8 mouse cellular contexts compared by ENCODE assay signal in genomic region chr3:37204556-37204955, GRCm38 (mm10). TPM values are rescaled to one million over a fixed set of nuclear protein-coding genes. Genes with fewer than 3 reads are reported as not detected.
DNase-seq lines count a peak whose midpoint lies in the region; ATAC-seq and TF ChIP-seq lines count a peak whose summit lies in the region.

No protein-coding gene starts in this region.

- no peak for TF ChIP-seq POLR2A in thymus, adult 2 months (IDR thresholded peaks at IDR 0.05; ENCODE audit: control insufficient read depth, extremely low read depth, insufficient read depth, low read length, poor library complexity)

- 15% methylated on average over 6 of the region's 6 CpGs for WGBS in thymus, adult 2 months
- WGBS in forebrain, embryonic 13.5 days: 22% methylated on average over 6 of the region's 6 CpGs
- WGBS in hindbrain, embryonic 15.5 days: 24% methylated on average over 6 of the region's 6 CpGs
- 28% methylated on average over 6 of the region's 6 CpGs for WGBS in liver, embryonic 11.5 days

- DNase-seq in thymus, adult 2 months: peak; percentile 14
- no peak for DNase-seq in thymus, postnatal 36 days
- peak; percentile 25 for DNase-seq in adrenal gland, postnatal 25 days
- no peak for DNase-seq in liver, embryonic 11.5 days (ENCODE audit: low spot score)
- DNase-seq in naive thymus-derived CD4-positive, alpha-beta T cell, adult 2 months (ENCODE audit: low read depth): peak; percentile 56
- DNase-seq in urinary bladder, postnatal 4 days (ENCODE audit: low spot score in 2 of 2): no peak

- H3K4me1 ChIP-seq in thymus, adult 2 months (replicated peaks; ENCODE audit: control insufficient read depth, insufficient read depth, low read length): peaks cover 18% of the 10 kb centered on the region
- H3K4me1 ChIP-seq in forebrain, embryonic 13.5 days: no peaks in the 10 kb centered on the region
- H3K4me1 ChIP-seq in hindbrain, embryonic 15.5 days (replicated peaks): peaks cover 20% of the 10 kb centered on the region
- H3K4me1 ChIP-seq in liver, embryonic 11.5 days (replicated peaks; ENCODE audit: control insufficient read depth, insufficient read depth, low read length): no peaks in the 10 kb centered on the region; the same call in 1 of the 2 replicates

- peak overlapping the region; percentile 73 for H3K4me2 ChIP-seq in forebrain, embryonic 13.5 days
- H3K4me2 ChIP-seq in hindbrain, embryonic 15.5 days: peak overlapping the region; percentile 96
- H3K4me2 ChIP-seq in liver, embryonic 11.5 days: peak overlapping the region; percentile 85

- peak overlapping the region; percentile 64 for H3K9ac ChIP-seq in forebrain, embryonic 13.5 days
- H3K9ac ChIP-seq in hindbrain, embryonic 15.5 days: peak overlapping the region; percentile 70; the same call in 1 of the 2 replicates
- peak overlapping the region; percentile 75 for H3K9ac ChIP-seq in liver, embryonic 11.5 days (ENCODE audit: low read depth, low read length)

- no peak overlapping the region for H3K27ac ChIP-seq in thymus, adult 2 months (ENCODE audit: control insufficient read depth, insufficient read depth, low read length)
- no peak overlapping the region for H3K27ac ChIP-seq in forebrain, embryonic 13.5 days
- no peak overlapping the region for H3K27ac ChIP-seq in hindbrain, embryonic 15.5 days (replicated peaks)
- no peak overlapping the region for H3K27ac ChIP-seq in liver, embryonic 11.5 days (ENCODE audit: low read depth, low read length)

- no peak for ATAC-seq in forebrain, embryonic 13.5 days
- ATAC-seq in hindbrain, embryonic 15.5 days (ENCODE audit: low FRiP score, low read depth): no peak
- ATAC-seq in liver, embryonic 11.5 days (replicated peaks; ENCODE audit: low FRiP score): peak; percentile 68; the same call in 1 of the 2 replicates

- H3K36me3 ChIP-seq in thymus, adult 2 months (ENCODE audit: control insufficient read depth, insufficient read depth, low read length): no peaks in the 10 kb centered on the region
- H3K36me3 ChIP-seq in forebrain, embryonic 13.5 days (ENCODE audit: poor library complexity, severe bottlenecking): no peaks in the 10 kb centered on the region
- H3K36me3 ChIP-seq in hindbrain, embryonic 15.5 days: no peaks in the 10 kb centered on the region
- no peaks in the 10 kb centered on the region for H3K36me3 ChIP-seq in liver, embryonic 11.5 days (ENCODE audit: control insufficient read depth, insufficient read depth, low read length)

- H3K4me3 ChIP-seq in thymus, adult 2 months (ENCODE audit: control insufficient read depth, insufficient read depth, low read length): no peak overlapping the region
- H3K4me3 ChIP-seq in forebrain, embryonic 13.5 days: peak overlapping the region; percentile 42
- peak overlapping the region; percentile 52 for H3K4me3 ChIP-seq in hindbrain, embryonic 15.5 days
- H3K4me3 ChIP-seq in liver, embryonic 11.5 days (ENCODE audit: low read depth, low read length): peak overlapping the region; percentile 65

- no peaks in the 10 kb centered on the region for H3K9me3 ChIP-seq in forebrain, embryonic 13.5 days (replicated peaks)
- H3K9me3 ChIP-seq in hindbrain, embryonic 15.5 days: no peaks in the 10 kb centered on the region
- no peaks in the 10 kb centered on the region for H3K9me3 ChIP-seq in liver, embryonic 11.5 days (ENCODE audit: control insufficient read depth, low read length)

- no peak for TF ChIP-seq CTCF in thymus, adult 2 months (IDR thresholded peaks at IDR 0.05; ENCODE audit: borderline replicate concordance, control insufficient read depth, extremely low read depth, insufficient read depth, low read length, poor library complexity)

- no peaks in the 10 kb centered on the region for H3K27me3 ChIP-seq in thymus, adult 2 months (ENCODE audit: control insufficient read depth, insufficient read depth, low read length)
- H3K27me3 ChIP-seq in forebrain, embryonic 13.5 days: no peaks in the 10 kb centered on the region
- H3K27me3 ChIP-seq in hindbrain, embryonic 15.5 days: no peaks in the 10 kb centered on the region
- H3K27me3 ChIP-seq in liver, embryonic 11.5 days (replicated peaks; ENCODE audit: control insufficient read depth, insufficient read depth, low read length): no peaks in the 10 kb centered on the region

RNA-seq across cellular contexts. Expression of gene Il21, which starts 27.9 kb away (rescaled TPM):
- 0.05 and 0.08 TPM in 2 replicates for polyA plus RNA-seq in thymus, adult 2 months (2012; rRNA removed)
- not detected in 2 replicates for total RNA-seq in adrenal gland, postnatal 25 days (2021)
- polyA plus RNA-seq in forebrain, embryonic 13.5 days (2015; fragmentation: Nextera tagmentation; extraction: Ambion mirVana): not detected in 2 replicates
- not detected in 2 replicates for polyA plus RNA-seq in hindbrain, embryonic 15.5 days (2015; fragmentation: Nextera tagmentation; extraction: Ambion mirVana)
- polyA plus RNA-seq in liver, embryonic 11.5 days (2014; fragmentation: Nextera tagmentation; extraction: Ambion mirVana): not detected in 2 replicates

Comparison
In these comparisons a context has a peak if more than half of its experiments do, and no peak if none do; other contexts are left out.
1. DNase-seq: peak in thymus, adult 2 months (single experiment), adrenal gland, postnatal 25 days (single experiment) and naive thymus-derived CD4-positive, alpha-beta T cell, adult 2 months (single experiment); none in thymus, postnatal 36 days (0 of 2), liver, embryonic 11.5 days (single experiment) and urinary bladder, postnatal 4 days (0 of 2).
2. Peak in every context shown above with its lines, with median percentiles within 50 percentile points of each other: H3K4me2 ChIP-seq and H3K9ac ChIP-seq.